Mouse (Mus musculus): ENCODE data around the gene Gm49318. TPM values are rescaled to one million over a fixed set of nuclear protein-coding genes. Genes with fewer than 3 reads are reported as not detected.

Gm49318 gene
- polyA plus RNA-seq, 2 experiments: not detected

DNA sequence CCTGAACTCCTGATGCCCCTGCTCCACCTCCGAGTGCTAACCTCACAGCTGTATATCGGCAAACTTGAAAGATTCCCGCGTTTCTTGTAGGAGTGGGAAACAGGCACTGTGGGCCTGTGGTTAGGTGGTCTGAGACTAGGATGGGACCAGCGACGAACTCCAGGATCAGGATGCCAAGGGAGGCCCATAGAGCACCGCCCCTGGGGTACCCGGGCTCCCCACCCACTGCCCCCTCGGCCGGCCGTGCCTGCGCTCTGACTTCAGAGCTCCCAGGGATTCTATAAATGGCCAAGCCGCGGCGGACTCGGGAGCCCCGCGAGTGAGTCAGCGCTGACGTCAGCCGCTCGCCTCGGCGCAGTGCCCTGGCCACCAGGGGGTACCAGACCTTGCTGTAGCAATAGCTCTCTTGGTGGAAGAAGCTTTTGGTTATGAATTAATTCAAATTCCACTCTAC lies 24.8 kb upstream of the Gm49318 start:
- peaks cover 0 to 3% of the 10 kb centered on the region in 2 experiments; a peak in 1 of 4 replicates for H3K4me1 ChIP-seq (replicated peaks; ENCODE audit: control insufficient read depth in 2 of 2, insufficient read depth in 2 of 2, low read length in 1 of 2)
- peak overlapping the region; percentile 28 to 44 for H3K4me3 ChIP-seq (ENCODE audit: insufficient read depth in 1 of 2, low read depth in 2 of 2, low read length in 2 of 2)
- peak; percentile 78 for ATAC-seq (ENCODE audit: insufficient read depth)
- H3K36me3 ChIP-seq (replicated peaks; ENCODE audit: control insufficient read depth, insufficient read depth, low read depth): no peaks in the 10 kb centered on the region
- H3K9me3 ChIP-seq (ENCODE audit: control insufficient read depth, low read length): no peaks in the 10 kb centered on the region
- TF ChIP-seq EP300 (IDR thresholded peaks at IDR 0.05; ENCODE audit: low read depth) (no peak), CTCF (IDR thresholded peaks at IDR 0.05; ENCODE audit: low read depth) (peak; percentile 91)
- H3K27me3 ChIP-seq (ENCODE audit: control insufficient read depth, insufficient read depth, low read length): peaks cover 24% of the 10 kb centered on the region
- no peak overlapping the region for H3K27ac ChIP-seq
- H3K4me2 ChIP-seq (ENCODE audit: low read depth): peak overlapping the region; percentile 69
- H3K9ac ChIP-seq (replicated peaks): peak overlapping the region; percentile 69
- 2% methylated on average over 24 of the region's 24 CpGs for WGBS (ENCODE audit: insufficient replicate concordance)
- DNase-seq (ENCODE audit: low read depth in 3 of 3, low spot score in 3 of 3): peak; percentile 55 to 66 (median 57)

DNA sequence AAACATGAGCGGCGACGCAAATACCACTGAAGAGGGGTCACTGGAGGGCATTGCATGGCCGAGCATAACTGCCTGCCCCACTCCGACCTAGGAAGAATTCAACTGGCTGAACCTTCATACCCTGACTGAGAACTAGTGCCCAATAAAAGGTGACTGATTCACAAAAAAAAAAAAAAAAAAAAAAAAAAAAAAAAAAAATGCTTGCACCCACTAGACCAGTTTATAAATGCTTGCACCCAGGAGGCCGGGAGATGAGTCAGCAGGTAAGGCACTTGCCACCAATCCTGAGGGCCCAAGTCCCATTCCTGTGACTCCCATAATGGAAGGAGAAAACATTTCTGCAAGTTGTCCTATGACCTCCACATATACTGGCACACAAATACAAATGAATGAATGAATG lies 21.7 kb upstream of the Gm49318 start:
- no peak for TF ChIP-seq CTCF (IDR thresholded peaks at IDR 0.05; ENCODE audit: low read depth)
- TF ChIP-seq EP300 (IDR thresholded peaks at IDR 0.05; ENCODE audit: low read depth): no peak
- Histone ChIP-seq H3K4me3 (ENCODE audit: insufficient read depth in 1 of 2, low read depth in 2 of 2, low read length in 2 of 2) (no peak overlapping the region), H3K27me3 (ENCODE audit: control insufficient read depth, insufficient read depth, low read length) (no peaks in the 10 kb centered on the region; the same call in none of the 2 replicates), H3K4me1 (replicated peaks; ENCODE audit: control insufficient read depth in 2 of 2, insufficient read depth in 2 of 2, low read length in 1 of 2) (peaks cover 0 to 3% of the 10 kb centered on the region in 2 experiments; a peak in 1 of 4 replicates), H3K27ac (no peak overlapping the region), H3K9ac (replicated peaks) (no peak overlapping the region), H3K36me3 (replicated peaks; ENCODE audit: control insufficient read depth, insufficient read depth, low read depth) (no peaks in the 10 kb centered on the region), H3K4me2 (ENCODE audit: low read depth) (no peak overlapping the region), H3K9me3 (ENCODE audit: control insufficient read depth, low read length) (no peaks in the 10 kb centered on the region)
- 76% methylated on average over 6 of the region's 6 CpGs for WGBS (ENCODE audit: insufficient replicate concordance)
- no peak for DNase-seq (ENCODE audit: low read depth in 3 of 3, low spot score in 3 of 3)
- no peak for ATAC-seq (ENCODE audit: insufficient read depth)

DNA sequence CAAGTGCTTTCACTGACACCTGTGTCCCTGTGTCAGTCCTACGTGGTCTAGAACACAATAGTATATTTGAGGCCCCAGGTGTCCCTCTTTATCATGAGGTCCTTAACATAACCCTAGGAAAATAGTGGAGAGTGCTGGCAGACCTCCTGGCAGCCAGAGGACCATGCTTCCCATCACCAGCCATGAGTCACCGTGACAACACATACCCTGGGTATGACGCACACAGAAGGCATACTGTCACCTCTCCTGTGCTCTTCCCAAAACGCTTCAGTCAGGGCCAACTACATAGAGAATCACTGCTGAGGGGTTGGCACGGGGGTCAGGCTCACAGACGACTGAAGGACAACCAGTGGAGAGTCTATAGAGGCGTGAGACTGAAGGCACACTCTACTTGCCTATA lies 18.9 kb upstream of the Gm49318 start:
- Histone ChIP-seq H3K9me3 (ENCODE audit: control insufficient read depth, low read length) (no peaks in the 10 kb centered on the region), H3K27me3 (ENCODE audit: control insufficient read depth, insufficient read depth, low read length) (no peaks in the 10 kb centered on the region), H3K36me3 (replicated peaks; ENCODE audit: control insufficient read depth, insufficient read depth, low read depth) (no peaks in the 10 kb centered on the region), H3K9ac (replicated peaks) (no peak overlapping the region), H3K4me2 (ENCODE audit: low read depth) (no peak overlapping the region), H3K27ac (no peak overlapping the region), H3K4me3 (ENCODE audit: insufficient read depth in 1 of 2, low read depth in 2 of 2, low read length in 2 of 2) (no peak overlapping the region), H3K4me1 (replicated peaks; ENCODE audit: control insufficient read depth in 2 of 2, insufficient read depth in 2 of 2, low read length in 1 of 2) (peaks cover 0 to 5% of the 10 kb centered on the region in 2 experiments; a peak in 3 of 4 replicates)
- DNase-seq (ENCODE audit: low read depth in 3 of 3, low spot score in 3 of 3): no peak
- no peak for ATAC-seq (ENCODE audit: insufficient read depth)
- TF ChIP-seq EP300 (IDR thresholded peaks at IDR 0.05; ENCODE audit: low read depth): no peak
- WGBS (ENCODE audit: insufficient replicate concordance): 77% methylated on average over 7 of the region's 7 CpGs

DNA sequence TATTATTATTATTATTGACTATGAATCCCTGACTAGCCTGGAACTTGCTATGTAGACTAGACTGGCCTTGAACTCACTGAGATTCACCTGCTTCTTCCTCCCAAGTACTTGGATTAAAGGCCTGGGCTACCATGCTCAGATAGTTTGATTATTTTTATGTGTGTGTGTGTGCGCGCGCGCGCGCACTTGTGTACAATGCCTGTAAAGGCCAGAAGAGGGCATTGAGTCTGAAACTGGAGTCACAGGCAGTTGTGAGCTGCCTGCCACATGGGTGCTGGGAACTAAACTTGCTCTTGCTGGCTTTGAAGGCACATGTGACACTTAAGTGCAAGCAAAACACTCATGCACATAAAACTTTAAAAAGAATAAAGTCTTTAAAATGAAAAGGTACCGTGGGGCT lies 18.2 kb upstream of the Gm49318 start:
- H3K4me1 ChIP-seq (replicated peaks; ENCODE audit: control insufficient read depth in 2 of 2, insufficient read depth in 2 of 2, low read length in 1 of 2): peaks cover 0 to 5% of the 10 kb centered on the region in 2 experiments; a peak in 3 of 4 replicates
- no peak for ATAC-seq (ENCODE audit: insufficient read depth)
- no peak for DNase-seq (ENCODE audit: low read depth in 3 of 3, low spot score in 3 of 3)
- no peak overlapping the region for H3K27ac ChIP-seq
- H3K27me3 ChIP-seq (ENCODE audit: control insufficient read depth, insufficient read depth, low read length): no peaks in the 10 kb centered on the region
- no peak overlapping the region for H3K4me3 ChIP-seq (ENCODE audit: insufficient read depth in 1 of 2, low read depth in 2 of 2, low read length in 2 of 2)
- 92% methylated on average over 7 of the region's 7 CpGs for WGBS (ENCODE audit: insufficient replicate concordance)
- TF ChIP-seq CTCF (IDR thresholded peaks at IDR 0.05; ENCODE audit: low read depth) (0 out of 2 replicates have a peak, but pooled peaks have one; percentile 8), EP300 (IDR thresholded peaks at IDR 0.05; ENCODE audit: low read depth) (no peak)
- H3K36me3 ChIP-seq (replicated peaks; ENCODE audit: control insufficient read depth, insufficient read depth, low read depth): no peaks in the 10 kb centered on the region
- no peak overlapping the region for H3K9ac ChIP-seq (replicated peaks)
- no peak overlapping the region for H3K4me2 ChIP-seq (ENCODE audit: low read depth)
- H3K9me3 ChIP-seq (ENCODE audit: control insufficient read depth, low read length): no peaks in the 10 kb centered on the region

DNA sequence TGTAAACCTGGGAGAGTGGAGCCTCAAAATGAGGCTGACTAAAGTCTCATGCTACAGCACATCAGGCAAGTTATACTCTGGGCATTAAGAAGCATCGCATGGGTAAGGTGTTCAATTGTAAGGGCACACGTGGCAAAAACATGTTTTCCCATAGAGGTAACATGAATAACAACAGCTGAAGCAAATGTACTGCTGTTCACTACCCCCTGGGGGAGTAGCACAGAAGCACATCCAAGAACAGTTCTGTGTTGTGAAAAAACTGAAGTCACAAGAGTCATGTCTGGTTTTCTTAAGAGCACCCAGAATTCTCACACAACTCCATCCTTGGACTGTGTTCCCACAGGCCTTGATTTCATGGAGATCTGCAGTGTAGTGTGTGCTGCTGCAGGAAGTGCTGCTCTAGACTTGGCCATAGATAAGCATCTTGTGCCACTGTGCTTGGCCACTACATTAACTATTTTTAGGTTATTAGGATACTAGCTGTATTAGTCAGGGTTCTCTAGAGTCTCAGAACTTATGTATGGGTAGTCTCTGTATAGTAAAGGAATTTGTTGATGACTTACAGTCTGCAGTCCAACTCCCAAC lies 16.1 kb upstream of the Gm49318 start:
- Histone ChIP-seq H3K27ac (no peak overlapping the region), H3K4me2 (ENCODE audit: low read depth) (no peak overlapping the region), H3K9ac (replicated peaks) (no peak overlapping the region), H3K9me3 (ENCODE audit: control insufficient read depth, low read length) (no peaks in the 10 kb centered on the region), H3K36me3 (replicated peaks; ENCODE audit: control insufficient read depth, insufficient read depth, low read depth) (no peaks in the 10 kb centered on the region), H3K27me3 (ENCODE audit: control insufficient read depth, insufficient read depth, low read length) (no peaks in the 10 kb centered on the region), H3K4me3 (ENCODE audit: insufficient read depth in 1 of 2, low read depth in 2 of 2, low read length in 2 of 2) (no peak overlapping the region), H3K4me1 (replicated peaks; ENCODE audit: control insufficient read depth in 2 of 2, insufficient read depth in 2 of 2, low read length in 1 of 2) (peaks cover 0 to 5% of the 10 kb centered on the region in 2 experiments; a peak in 3 of 4 replicates)
- TF ChIP-seq EP300 (IDR thresholded peaks at IDR 0.05; ENCODE audit: low read depth) (no peak), CTCF (IDR thresholded peaks at IDR 0.05; ENCODE audit: low read depth) (no peak)
- no peak for ATAC-seq (ENCODE audit: insufficient read depth)
- WGBS (ENCODE audit: insufficient replicate concordance): 61% methylated on average over 2 of the region's 2 CpGs
- DNase-seq (ENCODE audit: low read depth in 3 of 3, low spot score in 3 of 3): no peak
